Mouse (Mus musculus): ENCODE data around the gene Tnrc18.
A peak's percentile ranks its signal among the peaks of the same experiment; 100 is the strongest.

DNA sequence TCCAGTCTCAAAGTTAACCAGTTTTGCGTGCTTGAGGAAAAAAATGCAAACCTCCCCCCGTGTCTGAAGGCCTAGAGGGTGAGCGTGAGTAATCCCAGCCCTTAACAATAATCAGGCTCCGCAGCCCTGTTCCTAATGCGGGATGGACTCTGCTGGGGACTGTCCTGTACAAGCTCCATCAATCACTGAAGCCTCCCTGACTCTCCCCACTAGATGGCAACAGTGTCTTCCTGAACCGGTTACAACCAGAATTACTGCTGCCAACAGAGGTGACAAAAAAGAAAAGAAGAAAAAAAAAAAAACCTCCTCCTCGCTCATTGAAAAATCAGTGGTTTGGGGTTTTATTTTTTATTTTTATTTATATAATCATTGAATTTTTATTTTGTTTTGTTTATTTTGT, 49.5 kb downstream of the Tnrc18 start:
- TF ChIP-seq CTCF (IDR thresholded peaks at IDR 0.05; ENCODE audit: low read depth, low read length), result peak; percentile 49
- no peak for TF ChIP-seq POLR2A (IDR thresholded peaks at IDR 0.05; ENCODE audit: extremely low read depth, insufficient read depth, low read length)
